Mouse (Mus musculus) C2C12 (cell line): ENCODE measurements at regions not wholly inside any gene's neighbourhood (a gene's known extent, or its start where the extent isn't known, plus 50 kb on each side); places are given as distances from the start of the nearest gene placed in this dataset.

ENCODE experiments used
- H3K27me3 ChIP-seq: one replicate; pipeline ENCODE4 v1.6.1; 2011; ENCODE audit not compliant: control insufficient read depth, insufficient read depth, insufficient read length
- H3K36me3 ChIP-seq: one replicate; pipeline ENCODE4 v1.6.1; 2011; ENCODE audit not compliant: control insufficient read depth, insufficient read depth
- H3K4me3 ChIP-seq: one replicate; pipeline ENCODE4 v1.5.1; 2011; ENCODE audit warnings: mild to moderate bottlenecking, control low read depth; ENCODE audit not compliant: poor library complexity, insufficient read depth, severe bottlenecking
- H3K79me2 ChIP-seq: one replicate; pipeline ENCODE4 v1.6.1; 2011; ENCODE audit not compliant: control insufficient read depth, insufficient read depth
- H3K79me3 ChIP-seq: one replicate; pipeline ENCODE4 v1.6.1; 2011; ENCODE audit warnings: low read depth, control low read depth
- H3ac ChIP-seq: one replicate; pipeline ENCODE3; 2011; ENCODE audit warnings: low read depth; ENCODE audit not compliant: control insufficient read depth, insufficient read length
- CEBPB ChIP-seq: IDR thresholded peaks from one replicate; pipeline ENCODE4 v1.6.1; 2011; ENCODE audit warnings: low read depth, mild to moderate bottlenecking, control low read depth, moderate library complexity
- CTCF ChIP-seq: IDR thresholded peaks from one replicate; pipeline ENCODE4 v1.5.1; 2011; ENCODE audit not compliant: control insufficient read depth, insufficient read depth, insufficient read length
- FOSL1 ChIP-seq: IDR thresholded peaks from one replicate; pipeline ENCODE4 v1.8.0; 2011; ENCODE audit warnings: mild to moderate bottlenecking, low read length; ENCODE audit not compliant: poor library complexity, insufficient read depth, severe bottlenecking
- MAX ChIP-seq: IDR thresholded peaks from one replicate; pipeline ENCODE4 v1.6.1; 2011; ENCODE audit warnings: mild to moderate bottlenecking, control low read depth
- MYOD1 ChIP-seq: IDR thresholded peaks from one replicate; pipeline ENCODE4 v1.6.1; 2011; ENCODE audit warnings: low read depth; ENCODE audit not compliant: control insufficient read depth, insufficient read length
- MYOG ChIP-seq: IDR thresholded peaks from one replicate; pipeline ENCODE4 v1.6.1; 2011; ENCODE audit not compliant: control insufficient read depth, insufficient read length; ENCODE audit errors: extremely low read depth
- USF1 ChIP-seq: IDR thresholded peaks from one replicate; pipeline ENCODE4 v1.6.1; 2011; ENCODE audit warnings: low read depth, mild to moderate bottlenecking, control low read depth, moderate library complexity

DNA sequence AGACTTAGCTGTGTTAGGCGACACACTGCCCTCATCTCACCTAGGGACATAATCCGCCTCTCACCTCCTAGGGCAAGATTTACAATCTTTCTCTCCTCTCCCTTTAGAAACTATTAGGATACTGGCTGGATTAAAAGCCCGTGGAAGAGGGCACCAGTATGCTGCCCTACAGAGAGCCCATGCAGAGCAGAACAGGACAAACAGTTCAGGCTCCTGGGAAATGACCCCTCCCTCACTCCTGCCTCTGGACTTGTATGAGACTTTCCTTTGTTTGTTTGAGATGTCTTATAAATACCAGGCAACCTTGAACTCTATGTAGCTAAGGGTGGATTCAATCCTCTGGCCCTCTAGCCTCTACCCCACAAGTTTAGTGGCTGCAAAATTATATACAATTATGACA is 81.8 kb upstream of the Barx2 start:
- no peaks in the 10 kb centered on the region for H3K79me2 ChIP-seq
- H3ac ChIP-seq, result no peak overlapping the region
- TF ChIP-seq MYOD1, result no peak
- TF ChIP-seq CEBPB, result no peak
- TF ChIP-seq MYOG, result no peak
- TF ChIP-seq FOSL1, result no peak
- no peak for TF ChIP-seq CTCF
- no peak for TF ChIP-seq USF1
- TF ChIP-seq MAX, result no peak
- no peak overlapping the region for H3K4me3 ChIP-seq
- no peaks in the 10 kb centered on the region for H3K27me3 ChIP-seq
- no peaks in the 10 kb centered on the region for H3K79me3 ChIP-seq
- H3K36me3 ChIP-seq, result no peaks in the 10 kb centered on the region

DNA sequence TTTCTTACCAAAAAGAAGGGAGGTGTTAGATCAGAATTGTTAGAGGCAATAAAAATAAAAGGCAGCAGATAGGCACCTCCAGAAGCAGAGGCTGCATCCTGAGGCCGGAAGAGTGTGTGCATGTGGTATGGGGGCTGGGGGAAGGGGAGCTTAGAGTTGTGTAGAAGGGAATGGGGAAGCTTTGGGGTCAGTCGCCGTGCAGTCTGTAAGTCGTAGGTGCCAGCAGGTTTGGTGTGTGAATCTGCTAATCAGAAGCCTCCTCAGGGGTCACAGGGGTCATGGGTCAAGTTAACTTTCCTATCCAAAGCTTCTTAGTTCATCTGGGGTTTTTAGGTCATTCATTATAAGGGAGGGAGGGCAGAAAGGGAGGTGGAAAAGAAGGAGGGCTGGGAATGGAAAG is 82.4 kb upstream of the Barx2 start:
- H3ac ChIP-seq, result no peak overlapping the region
- H3K79me3 ChIP-seq, result no peaks in the 10 kb centered on the region
- H3K79me2 ChIP-seq, result no peaks in the 10 kb centered on the region
- no peaks in the 10 kb centered on the region for H3K36me3 ChIP-seq
- no peak overlapping the region for H3K4me3 ChIP-seq
- no peaks in the 10 kb centered on the region for H3K27me3 ChIP-seq
- no peak for TF ChIP-seq CEBPB
- no peak for TF ChIP-seq MYOD1
- no peak for TF ChIP-seq USF1
- TF ChIP-seq FOSL1, result no peak

DNA sequence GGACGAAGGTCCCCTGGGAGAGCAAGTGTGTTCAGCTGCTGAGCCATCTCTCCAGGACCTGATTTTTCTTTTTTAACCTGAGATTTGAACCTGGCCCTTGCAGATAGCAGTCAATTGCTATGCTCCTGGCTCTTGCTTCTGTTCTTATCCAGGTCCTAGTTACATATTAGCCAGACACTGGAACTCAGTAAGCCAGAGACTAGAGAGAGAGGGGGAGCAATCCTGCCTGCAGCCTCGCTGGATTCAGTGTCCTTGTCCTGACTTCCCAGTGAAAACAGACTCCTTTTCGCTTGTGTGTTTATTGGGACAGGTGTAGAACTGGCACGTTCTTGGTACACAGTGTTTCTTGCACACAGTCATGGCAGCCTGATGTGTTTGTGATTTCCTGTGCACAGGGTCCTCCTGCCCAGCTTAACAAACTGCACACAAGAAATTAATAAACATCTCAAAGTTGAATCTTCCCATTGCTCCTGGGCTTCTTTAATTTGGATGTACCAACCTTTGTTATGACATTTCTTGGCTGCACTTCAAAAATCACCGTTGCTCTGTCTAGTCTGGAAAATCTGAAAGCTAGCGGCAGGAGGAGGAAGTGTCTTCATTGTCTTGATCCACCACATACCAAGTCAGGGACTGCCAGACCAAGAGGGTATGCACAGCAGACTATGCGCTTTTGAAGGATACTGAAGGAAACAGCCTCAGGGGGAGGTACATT is 83.4 kb upstream of the Barx2 start:
- Histone ChIP-seq H3K4me3 (no peak overlapping the region), H3K79me3 (no peaks in the 10 kb centered on the region), H3K36me3 (no peaks in the 10 kb centered on the region), H3K27me3 (no peaks in the 10 kb centered on the region), H3ac (no peak overlapping the region), H3K79me2 (no peaks in the 10 kb centered on the region)
- TF ChIP-seq USF1, result no peak
- TF ChIP-seq CEBPB, result no peak
- no peak for TF ChIP-seq MAX
- TF ChIP-seq MYOG, result no peak
- TF ChIP-seq FOSL1, result no peak
- TF ChIP-seq CTCF, result no peak
- no peak for TF ChIP-seq MYOD1

DNA sequence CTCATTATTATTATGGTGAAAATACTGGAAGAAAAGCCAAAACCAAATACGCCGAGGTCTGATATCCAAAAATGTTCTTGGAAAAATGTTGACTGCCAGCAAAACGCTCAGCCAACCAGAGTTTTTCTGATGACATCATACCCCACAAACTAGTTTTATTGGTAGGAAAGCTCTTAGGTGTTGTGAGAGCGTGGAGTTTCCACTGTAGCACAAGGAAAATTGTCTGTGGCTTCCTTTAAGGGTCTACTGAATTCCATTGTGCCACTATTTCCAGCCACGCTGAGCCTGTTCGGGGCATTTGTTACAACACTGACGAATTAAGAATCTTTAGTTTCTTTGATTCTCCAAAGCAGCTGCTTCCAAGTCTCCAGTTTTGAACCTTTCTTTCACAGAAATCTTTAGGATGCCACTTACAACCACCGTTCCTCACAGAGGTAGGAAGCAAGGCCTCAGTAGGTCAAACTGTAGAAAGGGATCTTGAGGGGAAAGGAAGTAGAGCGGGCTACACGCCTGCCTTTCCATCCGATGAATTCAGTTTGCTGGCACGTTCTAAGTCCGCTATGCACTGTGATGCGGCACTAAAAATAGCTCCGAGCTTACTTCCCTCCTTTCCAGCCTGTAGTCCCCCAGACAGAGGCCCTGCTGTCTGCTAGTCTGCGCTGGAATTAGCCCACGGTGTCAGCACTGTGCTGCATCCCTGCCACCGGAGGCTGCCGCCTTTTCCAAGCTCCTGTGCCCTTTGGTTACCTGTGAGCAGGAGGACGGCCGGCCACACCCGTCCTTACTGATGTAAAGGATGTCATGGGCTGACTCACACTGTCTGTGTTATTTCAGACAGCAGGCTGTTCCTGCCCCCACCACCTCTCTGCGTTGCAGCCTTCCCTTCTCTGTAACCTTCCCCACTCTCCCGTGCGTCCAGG is 84.2 kb upstream of the Barx2 start:
- TF ChIP-seq USF1 (no peak), MAX (no peak), CEBPB (no peak), MYOD1 (no peak), FOSL1 (no peak), CTCF (no peak), MYOG (no peak)
- Histone ChIP-seq H3K36me3 (no peaks in the 10 kb centered on the region), H3K27me3 (no peaks in the 10 kb centered on the region), H3ac (no peak overlapping the region), H3K79me3 (no peaks in the 10 kb centered on the region), H3K4me3 (no peak overlapping the region), H3K79me2 (no peaks in the 10 kb centered on the region)

DNA sequence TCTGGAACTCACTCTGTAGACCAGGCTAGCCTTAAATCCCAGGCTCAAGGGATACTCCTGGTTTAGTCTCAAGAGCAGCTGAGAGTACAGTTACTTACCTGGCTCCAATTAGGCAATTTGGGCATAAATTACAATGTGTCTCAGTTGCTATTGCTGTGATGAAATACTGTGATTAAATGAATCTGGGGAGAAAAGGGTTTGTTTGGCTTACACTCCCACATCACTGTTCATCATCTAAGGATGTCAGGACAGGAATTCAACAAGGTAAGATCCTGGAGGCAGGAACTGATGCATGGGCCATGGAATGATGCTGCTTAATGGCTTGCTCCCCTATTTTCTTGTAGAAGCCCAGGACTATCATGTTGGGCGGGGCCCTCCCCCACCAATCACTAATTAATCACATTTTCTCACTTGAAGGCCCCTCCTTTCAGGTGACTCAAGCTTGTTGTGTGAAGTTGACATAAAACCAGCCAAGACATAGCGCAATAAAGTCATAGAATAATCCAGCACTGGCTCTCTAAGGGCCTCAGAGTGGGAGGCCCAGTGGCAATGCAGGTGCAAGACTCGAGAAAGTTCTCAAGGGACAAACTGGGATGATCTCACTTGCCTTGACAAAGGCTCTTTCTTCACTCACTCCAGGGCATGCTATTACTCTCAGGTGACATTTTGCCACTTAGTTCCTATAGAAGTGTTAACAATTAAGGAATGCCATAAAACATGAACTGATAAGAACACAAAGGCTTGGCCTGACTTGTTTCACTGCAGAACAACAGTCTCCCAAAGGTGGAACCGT is 85.4 kb upstream of the Barx2 start:
- TF ChIP-seq MYOG (no peak), CTCF (no peak), FOSL1 (no peak), MAX (no peak), MYOD1 (no peak), CEBPB (no peak), USF1 (no peak)
- H3K27me3 ChIP-seq, result no peaks in the 10 kb centered on the region
- H3K4me3 ChIP-seq, result no peak overlapping the region

More for the DNA sequence above, 85.4 kb upstream of the Barx2 start:
- Histone ChIP-seq H3K36me3 (no peaks in the 10 kb centered on the region), H3K79me2 (no peaks in the 10 kb centered on the region), H3K79me3 (no peaks in the 10 kb centered on the region), H3ac (no peak overlapping the region)
